Mouse (Mus musculus) CD4-positive helper T cell, adult 2 months (primary cell): ENCODE results near the gene Pnpla1.
"Not testable (repeated sequence)": the region's sequence is repeated elsewhere in the genome, so short reads cannot be mapped to it uniquely, and the experiment has no call there.

Experiments used
- DNase-seq: peaks from one replicate; pipeline ENCODE4 v3.0.0-alpha.2; 2012; ENCODE audit warnings: low read depth, missing footprints, low spot score

The Pnpla1 gene

DNA sequence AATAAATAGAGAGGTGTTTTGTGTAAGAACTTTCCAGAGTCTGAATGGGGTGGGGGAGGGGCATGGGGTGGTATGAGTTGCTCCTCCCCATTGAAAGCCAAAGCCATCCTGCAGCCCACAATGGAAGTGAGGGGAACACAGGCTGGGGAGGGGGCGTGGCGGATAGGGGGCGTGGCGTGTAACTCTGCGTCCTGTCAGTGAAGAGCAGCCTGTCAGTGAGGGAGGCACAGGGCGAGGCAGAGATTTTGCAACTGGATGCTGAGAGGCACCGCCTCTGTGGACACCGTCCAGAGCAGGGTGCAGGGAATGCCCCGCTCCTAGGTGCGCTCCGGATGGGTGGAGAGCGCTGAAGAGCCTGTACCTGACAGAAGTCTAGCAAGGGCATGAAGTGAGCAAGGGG is at the start of gene Pnpla1:
Gene Pnpla1, plus strand, starts transcription at position 207 of the 400 bp plus-strand sequence.
- no peak for DNase-seq

DNA sequence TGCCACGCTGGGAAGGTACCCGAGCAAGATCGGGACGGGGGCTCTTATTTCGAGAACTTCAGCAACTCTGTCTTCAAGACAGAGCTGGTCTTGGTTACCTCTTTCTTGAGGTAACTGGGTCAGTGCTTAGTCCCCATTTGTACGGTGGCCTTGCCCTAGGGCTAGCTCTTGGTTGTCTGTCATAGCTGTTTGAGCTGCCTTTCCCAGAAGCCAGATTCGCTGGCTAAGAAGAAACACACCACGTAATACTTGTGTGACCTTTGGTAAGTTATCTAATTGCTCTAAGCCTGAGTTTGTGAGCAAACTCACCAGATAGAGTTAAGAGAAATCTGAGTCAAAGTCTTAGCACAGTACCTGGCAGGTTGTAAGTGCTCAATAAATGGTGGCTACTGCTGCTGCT is 49.5 kb upstream of the Pnpla1 start:
- no peak for DNase-seq

DNA sequence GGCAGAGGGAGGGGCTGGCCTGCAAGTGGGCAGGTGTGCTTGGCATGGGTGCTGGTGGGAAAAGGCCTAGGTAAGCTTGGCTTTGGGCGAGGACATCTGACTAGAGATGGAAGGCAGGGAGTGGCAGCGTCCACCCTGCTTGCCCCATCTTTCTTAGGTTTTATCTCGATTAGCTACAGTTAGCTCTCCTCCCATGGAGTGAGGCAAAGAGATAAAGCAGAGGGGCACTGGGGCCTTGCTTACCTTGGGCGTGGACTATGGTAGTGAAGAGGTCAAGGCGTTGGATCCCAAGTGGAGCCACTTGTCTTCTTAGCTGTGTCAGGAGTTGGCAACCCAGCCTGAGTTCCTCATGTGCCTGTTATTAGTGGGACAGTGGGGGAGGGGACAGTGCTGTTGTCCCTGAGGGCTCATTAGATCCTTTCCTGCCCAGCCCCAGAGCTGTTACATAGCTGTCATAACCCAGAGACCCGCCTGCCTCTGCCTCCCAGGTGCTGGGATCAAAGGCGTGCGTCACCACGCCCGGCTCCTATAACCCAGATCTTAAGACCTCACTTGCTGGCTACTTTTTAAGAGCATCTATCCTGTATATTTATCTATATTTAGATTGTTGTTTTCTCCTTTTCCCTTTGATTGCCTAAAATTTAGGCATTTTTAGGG is 48.9 kb upstream of the Pnpla1 start:
- no peak for DNase-seq

DNA sequence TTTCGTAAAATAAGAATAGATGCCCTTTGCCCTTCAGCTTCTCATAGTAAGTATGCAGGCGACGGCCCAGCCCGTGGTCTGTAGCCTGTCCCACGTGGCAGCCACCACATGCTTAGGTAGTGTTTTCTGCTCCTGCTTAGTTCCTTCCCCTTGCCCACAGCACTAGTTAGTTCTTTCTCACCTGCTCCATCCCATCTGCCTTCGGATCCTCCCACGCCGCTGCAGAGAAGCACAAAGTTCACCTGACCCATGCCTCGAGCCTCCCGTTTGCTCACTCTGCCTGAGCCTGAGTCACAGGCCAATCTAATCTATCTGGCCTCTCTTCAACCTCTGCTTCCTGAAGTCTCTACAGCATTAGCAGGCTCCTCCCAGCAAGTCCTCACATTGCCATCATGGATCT is 45.9 kb upstream of the Pnpla1 start:
- no peak for DNase-seq

DNA sequence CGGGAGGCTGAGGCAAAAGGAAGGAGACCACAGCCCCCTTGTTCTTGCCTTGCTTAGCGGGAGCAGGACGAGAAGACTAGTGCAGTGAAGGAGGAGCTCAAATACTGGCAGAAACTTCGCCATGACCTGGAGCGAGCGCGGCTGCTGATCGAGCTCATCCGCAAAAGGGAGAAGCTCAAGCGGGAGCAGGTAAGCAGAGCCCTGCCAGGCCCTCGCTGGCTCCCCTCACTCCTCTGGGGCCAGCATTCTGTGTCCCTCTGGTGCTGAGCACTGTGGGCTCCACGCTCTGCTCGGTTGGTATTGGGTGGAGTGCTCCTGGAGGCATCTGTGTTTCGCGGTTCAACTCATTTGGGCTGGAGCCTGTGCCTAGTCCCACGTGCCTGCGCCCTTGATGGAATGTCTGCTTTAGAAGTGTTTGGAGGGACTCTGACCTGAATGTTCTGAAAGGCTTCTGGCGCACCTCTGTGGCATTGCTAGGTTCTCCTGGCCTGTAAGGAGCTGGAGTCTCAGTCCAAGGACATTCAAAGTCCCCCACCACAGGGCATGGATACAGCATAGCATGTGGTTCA is 43.6 kb upstream of the Pnpla1 start:
- DNase-seq = no peak

DNA sequence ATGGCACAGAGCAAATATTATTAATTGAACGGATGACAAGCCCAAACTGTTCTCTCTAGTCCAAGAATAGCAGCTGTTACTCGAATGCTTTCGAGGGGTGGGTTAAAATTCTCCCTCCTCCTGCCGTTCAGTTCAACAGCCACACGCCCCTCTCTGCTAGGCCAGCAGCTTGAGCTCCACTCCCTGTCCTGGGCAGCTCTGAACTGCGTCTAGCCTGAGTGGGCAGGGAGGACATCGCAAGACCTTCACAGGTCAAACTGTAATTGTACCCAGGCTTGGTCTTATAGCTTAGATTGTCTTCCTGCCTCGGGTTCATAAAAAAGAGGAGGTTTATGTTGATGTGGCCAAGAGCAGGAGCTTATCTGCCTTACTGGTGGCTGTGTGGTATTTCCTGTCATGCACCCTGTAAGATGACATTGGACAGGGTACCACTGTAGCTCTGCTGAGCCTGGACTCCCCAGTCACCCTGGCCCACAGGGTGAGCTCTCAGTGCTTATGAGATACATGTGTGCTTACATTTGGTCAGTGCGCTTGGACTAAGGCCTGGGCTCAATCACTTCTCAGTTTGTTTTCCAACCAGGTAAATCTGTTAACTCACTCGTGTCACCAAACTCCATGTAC is 42.7 kb upstream of the Pnpla1 start:
- no peak for DNase-seq

DNA sequence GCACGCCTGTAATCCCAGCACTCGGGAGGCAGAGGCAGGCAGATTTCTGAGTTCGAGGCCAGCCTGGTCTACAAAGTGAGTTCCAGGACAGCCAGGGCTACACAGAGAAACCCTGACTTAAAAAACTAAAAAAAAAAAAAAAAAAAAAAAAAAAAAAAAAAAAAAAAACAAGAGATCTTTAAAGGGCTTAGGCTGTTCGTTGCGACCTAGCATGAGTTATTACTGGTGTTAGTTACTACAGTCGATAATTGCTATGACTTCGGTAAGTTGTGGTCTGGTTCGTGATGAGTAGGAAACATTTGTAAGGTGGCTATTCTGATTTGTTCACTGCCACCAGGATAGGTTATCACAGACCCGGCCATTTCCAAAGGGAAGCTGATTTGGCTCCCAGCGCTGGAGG is 41.9 kb upstream of the Pnpla1 start:
- not testable (repeated sequence) for DNase-seq

DNA sequence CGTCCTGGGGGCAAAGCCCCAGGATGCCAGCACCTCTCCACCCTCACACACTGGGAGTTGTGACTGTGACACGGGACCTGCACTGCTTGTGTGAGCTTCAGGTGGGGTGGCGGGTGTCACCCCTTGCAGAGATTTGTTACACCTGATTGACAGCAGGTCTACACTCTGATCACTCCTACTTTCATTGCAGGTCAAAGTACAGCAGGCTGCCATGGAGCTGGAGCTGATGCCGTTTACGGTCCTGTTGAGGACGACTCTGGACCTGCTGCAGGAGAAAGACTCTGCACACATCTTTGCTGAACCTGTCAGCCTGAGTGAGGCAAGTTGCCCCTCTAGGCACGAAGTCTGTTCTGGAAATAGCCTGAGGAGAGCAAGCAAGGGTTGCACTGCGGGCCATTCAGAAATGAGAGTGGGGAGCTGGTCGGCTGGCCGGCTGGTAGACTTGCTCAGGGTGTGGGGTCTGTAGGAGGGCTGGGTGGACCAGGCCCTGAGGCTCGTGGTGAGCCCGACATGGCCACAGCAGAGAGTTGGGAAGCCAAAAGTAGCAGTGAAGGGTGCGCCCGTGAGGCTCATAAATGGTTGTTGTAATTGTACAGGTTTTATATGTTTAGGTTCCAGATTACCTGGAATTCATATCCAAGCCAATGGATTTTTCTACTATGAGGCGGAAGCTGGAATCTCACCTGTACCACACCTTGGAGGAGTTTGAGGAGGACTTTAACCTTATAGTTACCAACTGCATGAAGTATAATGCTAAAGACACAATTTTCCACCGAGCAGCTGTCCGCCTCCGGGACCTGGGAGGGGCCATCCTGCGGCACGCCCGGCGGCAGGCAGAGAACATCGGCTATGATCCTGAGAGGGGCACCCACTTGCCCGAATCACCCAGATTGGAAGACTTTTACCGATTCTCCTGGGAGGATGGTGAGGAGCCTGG is 41.1 kb upstream of the Pnpla1 start:
- no peak for DNase-seq

DNA sequence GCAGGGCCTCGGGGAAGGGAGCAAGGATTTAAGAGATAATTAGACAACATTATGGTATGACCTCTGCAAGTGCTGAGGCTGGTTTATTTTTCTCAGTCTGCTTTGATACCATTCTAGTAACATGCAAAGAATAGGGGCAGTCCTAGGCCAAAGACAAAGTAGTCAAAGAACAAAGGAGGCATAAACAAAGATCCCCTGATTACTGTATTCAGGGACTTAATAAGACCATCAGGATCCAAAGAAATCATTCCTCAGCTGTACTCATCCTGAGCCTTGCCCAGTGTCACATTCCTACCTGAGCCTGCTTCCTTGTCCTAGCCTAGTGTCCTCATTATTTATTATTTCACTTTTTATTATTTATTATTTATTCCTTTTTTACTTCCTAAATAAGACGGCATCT is 38.0 kb upstream of the Pnpla1 start:
- no peak for DNase-seq

DNA sequence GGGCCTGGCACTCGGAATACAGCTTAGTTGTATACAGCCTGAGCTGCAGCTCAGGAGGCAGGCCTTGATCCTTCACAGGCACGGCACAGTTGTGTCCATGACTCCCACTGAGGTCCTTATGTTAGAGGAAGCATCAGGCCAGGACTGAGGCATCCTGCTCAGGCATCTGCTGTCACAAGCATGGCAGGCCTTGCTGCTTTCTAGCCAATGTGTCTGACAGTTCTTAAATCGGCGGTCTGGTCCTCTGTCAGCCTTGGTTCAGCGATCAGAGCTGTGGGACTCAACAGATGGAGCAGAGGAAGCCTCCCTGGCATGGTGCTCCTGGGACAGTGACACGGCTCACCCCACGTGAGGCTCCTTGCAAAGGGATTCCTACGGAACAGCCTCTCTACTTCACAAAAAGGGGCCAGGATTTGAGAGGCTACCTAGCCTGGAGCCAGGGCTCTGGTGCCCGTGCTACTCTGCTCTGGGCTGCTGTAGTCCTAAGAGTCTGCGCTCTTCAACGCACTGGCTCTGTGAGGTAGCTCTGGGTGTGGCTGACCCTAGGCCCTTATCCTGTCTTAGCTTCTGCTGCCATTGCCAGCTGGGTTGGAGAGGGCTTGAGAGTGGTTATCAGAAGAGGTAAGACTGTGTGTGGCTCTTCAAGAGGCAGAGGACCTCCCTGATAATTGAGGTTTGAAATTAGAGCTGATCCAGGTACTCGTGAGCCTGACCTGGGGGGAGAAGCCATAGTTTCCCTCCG is 35.0 kb upstream of the Pnpla1 start:
- no peak for DNase-seq

DNA sequence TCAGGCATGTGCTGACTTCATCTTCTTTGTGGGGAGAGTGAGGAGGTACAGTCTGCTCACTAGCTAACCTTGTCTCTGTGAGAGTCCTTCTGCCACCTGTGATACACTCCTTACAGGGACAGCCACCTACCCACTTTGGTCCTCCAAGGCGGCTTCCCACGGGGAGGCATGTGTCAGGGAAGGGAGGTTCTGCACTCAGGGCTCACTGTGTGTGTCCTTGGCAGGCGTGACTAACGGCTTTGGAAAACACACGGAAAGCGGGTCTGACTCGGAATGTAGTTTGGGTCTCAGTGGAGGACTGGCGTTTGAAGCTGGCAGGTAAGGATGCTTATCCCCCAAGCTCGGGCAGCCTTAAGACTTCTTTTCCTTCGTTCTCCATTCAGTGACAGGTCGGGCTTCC is 34.5 kb upstream of the Pnpla1 start:
- no peak for DNase-seq

DNA sequence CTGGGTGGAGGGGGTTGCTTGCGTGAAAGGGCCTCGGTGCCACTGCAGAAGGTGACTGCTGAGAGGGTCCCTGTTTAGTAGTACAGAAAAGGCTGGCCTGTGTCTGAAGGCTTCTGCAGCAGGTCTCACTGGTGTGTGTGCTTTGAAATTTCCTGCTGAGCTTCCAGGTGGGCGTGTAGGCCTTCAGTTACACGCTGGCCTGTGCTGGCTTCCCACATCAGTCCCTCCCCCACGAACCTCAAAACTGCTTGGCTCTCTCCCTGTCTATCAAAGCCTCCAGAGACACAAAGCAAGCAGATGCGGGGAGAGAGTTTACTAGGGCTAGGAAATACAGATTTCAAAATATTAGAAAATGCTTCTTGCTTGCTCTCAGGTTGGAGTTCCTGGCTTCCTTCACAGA is 33.3 kb upstream of the Pnpla1 start:
- DNase-seq = no peak

DNA sequence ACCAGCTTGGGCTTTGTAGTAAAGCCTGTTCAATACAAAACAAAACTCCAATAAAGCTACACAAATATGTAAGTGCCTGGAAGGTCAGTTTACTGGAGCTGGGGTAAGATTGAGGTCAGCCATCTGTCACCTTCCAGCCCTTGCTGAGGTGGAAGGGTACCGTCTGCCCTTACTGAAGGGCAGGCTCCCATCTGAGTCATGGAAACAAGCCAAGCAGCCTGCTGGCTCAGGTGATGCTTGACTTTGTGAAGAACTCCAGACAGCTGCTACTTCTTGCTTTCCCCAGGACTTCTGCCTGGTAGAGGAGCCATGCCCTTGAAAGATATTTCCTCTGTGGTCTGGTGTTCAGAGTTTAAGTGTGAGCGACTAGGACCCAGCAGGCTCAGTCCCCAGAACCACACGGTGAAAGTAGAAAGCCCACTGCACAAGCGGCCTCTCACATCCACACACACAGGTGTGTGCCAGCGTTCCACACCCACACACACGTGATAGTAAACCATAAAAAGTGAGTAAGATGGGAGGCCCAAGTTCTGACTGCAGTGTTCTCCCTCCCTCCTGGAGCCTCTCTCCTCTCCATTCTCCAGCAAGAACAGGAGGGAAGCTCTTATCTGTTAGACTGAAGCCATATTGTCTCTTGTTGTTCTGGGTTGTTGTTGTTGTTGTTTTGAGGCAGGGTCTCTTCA is 32.7 kb upstream of the Pnpla1 start:
- no peak for DNase-seq

DNA sequence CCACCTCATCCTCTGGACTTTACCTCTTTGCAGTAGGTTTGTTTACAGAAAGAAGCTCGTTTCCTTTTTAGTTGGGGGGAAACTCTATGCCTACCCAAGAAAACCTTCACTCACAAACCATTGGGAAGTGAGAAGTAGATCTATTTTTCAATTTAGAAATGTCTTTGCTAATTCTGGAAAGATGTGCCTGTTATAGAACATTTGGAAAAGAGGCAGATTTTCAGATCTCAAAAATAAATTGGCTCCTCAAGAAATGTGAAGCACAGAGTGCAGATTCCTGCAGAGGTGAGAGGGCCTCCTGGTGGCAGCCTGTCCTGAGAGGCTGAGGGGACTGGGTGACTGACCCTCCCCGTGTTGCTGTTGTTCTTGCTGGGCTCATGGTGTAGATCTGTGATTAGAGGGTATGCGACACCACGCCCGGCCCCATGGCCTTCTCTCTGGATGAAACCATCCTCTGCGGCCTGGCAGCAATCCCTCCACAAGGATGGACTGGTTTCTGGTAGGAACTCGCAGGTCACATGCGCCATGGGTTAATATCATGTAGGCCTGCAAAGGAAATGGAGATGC is 30.5 kb upstream of the Pnpla1 start:
- no peak for DNase-seq

DNA sequence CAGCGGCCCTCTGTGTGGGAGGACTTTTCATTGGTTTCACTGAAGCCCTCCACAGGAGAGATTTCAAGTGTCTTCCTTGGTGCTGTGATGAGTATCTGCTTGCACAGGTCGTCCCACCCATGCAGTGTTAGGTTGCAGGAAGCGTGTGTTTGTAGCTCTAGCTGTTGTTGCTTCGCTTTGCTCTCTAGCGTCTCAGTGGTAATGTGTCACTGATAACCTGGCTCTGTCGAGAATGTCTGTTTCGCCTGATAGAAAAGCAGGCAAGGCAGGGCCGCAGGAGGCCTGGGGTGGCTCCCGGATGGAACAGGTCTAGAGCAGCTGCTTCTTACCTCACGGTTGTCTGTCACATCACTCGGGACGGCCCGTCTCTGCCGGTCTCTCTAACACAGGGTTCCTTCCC is 29.1 kb upstream of the Pnpla1 start:
- DNase-seq = no peak

DNA sequence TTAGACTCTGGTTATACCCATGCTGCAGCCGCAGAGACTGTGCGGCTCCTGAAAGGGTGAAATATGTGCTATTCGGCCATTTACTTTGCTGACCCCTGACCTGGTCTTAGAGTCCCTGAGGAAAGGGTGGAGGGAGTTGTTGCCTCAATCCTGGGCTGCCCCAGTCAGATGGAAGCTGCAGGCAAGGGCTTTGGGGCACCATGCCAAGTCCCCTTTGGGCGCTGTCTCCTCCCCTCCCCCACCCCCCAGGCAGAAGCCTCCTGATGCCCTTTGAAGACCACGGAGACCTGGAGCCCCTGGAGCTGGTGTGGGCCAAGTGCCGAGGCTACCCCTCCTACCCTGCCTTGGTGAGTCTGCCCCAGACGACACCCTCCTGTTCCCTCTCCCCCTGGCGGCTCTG is 27.1 kb upstream of the Pnpla1 start:
- DNase-seq = no peak

DNA sequence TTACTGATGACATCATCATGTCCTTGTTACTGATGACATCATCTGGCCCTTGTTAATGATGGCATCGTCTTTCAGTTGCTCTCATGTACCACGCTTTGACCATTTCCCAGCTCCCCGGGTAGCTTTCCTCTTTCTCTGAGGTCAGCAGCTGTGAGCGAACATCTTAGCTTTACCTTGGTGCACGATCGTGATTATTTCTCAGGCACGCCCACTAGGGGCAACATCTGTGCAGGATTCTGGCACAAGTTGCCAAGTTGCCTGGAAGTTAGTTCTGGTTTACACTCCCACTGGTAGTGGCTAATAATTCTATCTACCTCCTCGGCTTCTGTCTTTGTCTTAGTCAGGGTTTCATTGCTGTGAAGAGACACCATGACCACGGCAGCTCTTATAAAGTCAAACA is 26.2 kb upstream of the Pnpla1 start:
- DNase-seq = no peak

DNA sequence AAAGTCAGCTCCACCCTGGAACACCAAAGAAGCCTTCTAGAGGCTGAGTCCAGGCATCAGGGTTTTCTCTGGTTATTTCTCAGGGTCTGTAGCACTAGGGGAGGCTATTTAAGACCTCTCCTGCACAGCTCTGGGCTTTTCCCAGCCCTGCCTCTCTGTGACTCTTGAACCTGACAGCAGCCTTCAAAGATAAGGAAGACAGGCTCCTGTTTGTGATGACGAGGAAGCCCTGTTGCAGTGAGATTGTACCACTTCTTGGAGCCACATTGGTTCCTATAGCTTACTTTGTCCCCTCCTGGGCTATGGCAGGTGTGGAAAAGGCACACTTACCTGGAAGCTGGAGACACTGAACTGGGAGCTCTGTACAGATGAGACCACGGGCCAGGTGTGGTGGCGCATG is 25.3 kb upstream of the Pnpla1 start:
- no peak for DNase-seq

DNA sequence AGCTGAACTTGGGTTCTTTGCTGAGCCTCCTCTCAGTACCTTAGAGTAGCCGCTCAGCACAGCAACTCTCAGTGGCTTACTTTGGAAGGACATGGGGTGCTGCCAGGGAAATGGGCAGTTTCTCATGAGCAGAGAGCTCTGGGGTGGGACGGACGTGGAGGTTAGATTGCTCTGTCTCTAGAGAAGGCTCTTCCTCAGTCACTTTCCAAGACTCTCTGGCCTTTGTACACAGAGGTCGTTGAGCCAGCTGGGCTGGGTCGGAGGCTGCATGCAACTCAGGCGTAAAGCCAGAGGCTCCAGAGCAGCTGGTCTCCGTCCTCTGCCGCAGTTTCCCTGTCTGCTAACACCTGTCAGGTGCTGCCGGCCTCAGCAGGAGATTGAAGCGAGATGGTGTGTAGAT is 23.5 kb upstream of the Pnpla1 start:
- DNase-seq = no peak

DNA sequence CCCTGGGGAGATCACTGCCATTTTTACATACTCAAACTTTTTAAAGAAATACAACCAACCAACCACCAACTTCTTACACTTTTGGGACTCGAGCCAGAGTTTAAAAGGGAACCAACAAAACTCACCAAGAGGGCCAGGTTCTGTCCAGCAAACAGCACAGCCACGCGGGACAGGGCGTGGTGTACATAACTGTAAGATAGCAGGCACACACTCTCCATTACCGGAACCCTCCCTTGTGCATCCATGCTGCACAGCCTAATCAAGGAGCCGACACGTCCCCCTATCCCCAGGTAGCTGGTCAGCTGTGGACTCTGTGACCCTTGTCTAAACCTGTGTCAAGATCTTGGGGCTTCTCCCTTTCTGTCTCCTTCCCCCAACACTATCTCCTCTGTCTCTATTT is 20.4 kb upstream of the Pnpla1 start:
- no peak for DNase-seq

DNA sequence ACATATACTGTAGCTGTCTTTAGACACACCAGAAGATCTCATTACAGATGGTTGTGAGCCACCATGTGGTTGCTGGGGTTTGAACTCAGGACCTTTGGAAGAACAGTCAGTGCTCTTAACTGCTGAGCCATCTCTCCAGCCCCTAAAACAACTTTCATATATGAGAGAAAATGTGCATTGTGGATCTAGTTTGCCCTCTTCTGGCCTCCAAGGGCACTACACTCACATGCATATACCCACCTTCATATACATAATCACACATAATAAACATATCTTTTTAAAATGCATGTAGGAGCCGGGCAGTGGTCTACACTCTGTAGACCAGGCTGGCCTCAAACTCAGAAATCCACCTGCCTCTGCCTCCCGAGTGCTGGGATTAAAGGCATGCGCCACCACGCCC is 16.3 kb upstream of the Pnpla1 start:
- not testable (repeated sequence) for DNase-seq
